Mouse (Mus musculus) fat pad, adult 2 months (tissue): Measurements from ENCODE around the gene Gtpbp8.

ENCODE experiments used
- DNase-seq: peaks from one replicate; pipeline ENCODE4 v3.0.0-alpha.2; 2011; ENCODE audit warnings: low read depth, low spot score; ENCODE audit errors: extremely low read depth

Gene Gtpbp8

DNA sequence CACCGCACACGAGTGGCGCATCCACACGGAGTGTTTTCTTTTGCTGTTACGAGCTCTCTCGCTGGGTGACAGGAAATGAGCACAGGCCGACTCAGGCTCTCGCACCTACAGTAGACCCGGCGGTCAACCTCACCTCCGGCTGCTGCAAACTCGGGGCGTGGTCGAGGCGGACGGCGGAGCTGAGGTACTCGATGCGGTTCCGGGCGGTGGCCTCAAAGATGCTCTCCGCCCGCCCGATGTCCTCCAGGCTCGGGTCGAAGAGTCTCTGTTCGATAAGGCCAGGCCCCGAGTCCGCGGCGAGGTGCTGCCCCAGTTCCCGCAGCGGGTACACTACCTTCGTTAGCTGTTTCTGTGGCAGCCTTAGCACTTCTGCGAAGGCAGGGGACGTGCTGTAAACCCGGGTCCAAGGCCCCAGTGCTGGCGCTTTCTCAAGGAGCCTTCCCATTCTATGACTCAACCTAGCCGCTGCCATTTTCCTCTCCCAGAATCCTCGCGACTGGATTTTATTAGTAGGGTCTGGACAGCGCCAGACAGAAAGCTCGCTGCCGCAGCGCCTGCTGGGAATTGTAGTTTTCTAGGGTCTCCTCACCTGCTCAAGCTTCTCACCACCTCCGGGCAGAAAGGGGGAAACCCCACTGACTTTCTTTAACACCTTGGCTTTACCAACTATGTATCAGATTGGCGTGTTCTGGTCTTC lies at the start of gene Gtpbp8:
Gtpbp8 (minus strand) TSS at position 498 of the 697 bp plus-strand sequence.
- no peak for DNase-seq

GRCm38 (mm10) chr16:44794416-44794815 lies 48.3 kb upstream of the Gtpbp8 start:
- DNase-seq: no peak

- DNase-seq: no peak
These were observed 40.8 kb upstream of the Gtpbp8 start for GRCm38 (mm10) chr16:44786934-44787333.

GRCm38 (mm10) chr16:44780751-44781150 lies 34.6 kb upstream of the Gtpbp8 start:
- no peak for DNase-seq

- no peak for DNase-seq
These were observed 33.3 kb upstream of the Gtpbp8 start for GRCm38 (mm10) chr16:44779494-44779893.

- no peak for DNase-seq
These were observed 32.5 kb upstream of the Gtpbp8 start for GRCm38 (mm10) chr16:44778538-44779147.

DNA sequence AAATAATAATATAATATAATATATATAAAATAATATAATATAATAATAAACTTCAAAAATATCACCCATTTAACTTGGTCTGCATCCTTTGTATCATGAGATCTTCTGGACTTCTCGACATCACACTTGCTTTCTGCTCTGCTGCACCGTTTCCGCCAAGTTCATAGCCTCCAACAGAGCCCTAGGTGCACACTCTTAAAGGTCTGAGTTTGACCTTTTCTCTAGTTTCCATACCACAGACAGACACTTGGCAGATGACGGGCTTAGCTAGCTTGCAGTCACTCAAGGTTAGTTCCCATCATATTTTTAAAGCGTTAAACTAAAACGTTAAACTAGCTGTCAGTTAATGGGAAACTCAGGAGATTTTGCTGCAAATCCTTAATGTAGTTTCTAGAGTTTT lies 28.0 kb upstream of the Gtpbp8 start:
- DNase-seq: no peak

DNA sequence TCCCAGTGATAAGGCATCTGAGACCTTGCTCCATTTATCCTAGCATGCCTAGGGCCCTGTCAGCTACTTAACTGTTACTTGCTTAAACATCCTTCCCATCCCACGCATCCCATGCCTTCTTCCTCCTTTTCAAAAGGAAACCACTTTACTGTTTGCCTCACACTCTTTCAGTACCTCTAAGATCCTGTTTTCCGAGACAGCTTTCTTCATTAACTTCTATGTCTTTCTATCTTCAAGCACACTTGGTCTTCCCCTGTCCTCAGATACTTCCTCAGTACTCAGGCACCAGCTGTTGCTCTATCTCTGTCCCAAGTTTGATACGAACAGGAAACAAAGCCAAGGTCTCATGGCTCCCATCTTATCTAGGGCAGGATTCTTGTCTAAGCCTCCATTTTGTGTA lies 27.5 kb upstream of the Gtpbp8 start:
- DNase-seq: no peak

DNA sequence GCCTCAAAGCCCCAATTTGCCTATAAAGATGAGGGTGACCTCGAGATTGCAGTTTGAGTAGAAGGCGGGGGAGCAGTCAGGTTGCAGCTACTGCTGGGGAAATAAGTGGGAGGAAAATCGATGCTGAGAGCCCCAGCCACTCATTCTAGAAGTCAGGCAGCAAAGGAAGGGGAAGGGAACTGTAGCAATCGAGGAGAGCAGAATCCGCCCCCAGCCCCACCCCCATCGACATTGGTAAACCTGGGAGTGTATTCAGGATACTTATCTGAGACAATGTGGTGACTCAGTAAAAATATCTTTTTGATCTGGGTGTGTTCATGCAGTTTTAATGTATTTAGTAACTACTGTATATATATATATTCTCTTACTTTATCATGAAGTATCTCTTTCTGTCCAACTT lies 26.4 kb upstream of the Gtpbp8 start:
- no peak for DNase-seq

GRCm38 (mm10) chr16:44767967-44768366 lies 21.8 kb upstream of the Gtpbp8 start:
- DNase-seq: no peak

- DNase-seq: no peak
These were observed 21.3 kb upstream of the Gtpbp8 start for GRCm38 (mm10) chr16:44767506-44767905.

GRCm38 (mm10) chr16:44766320-44766892 lies 20.2 kb upstream of the Gtpbp8 start:
- DNase-seq: no peak

GRCm38 (mm10) chr16:44765555-44766319 lies 19.6 kb upstream of the Gtpbp8 start, which contains the start of gene Cd200r1:
Gene Cd200r1 (plus strand): TSS chr16:44765736.
- no peak for DNase-seq

- DNase-seq: no peak
These were observed 15.6 kb upstream of the Gtpbp8 start for GRCm38 (mm10) chr16:44761811-44762210.

DNA sequence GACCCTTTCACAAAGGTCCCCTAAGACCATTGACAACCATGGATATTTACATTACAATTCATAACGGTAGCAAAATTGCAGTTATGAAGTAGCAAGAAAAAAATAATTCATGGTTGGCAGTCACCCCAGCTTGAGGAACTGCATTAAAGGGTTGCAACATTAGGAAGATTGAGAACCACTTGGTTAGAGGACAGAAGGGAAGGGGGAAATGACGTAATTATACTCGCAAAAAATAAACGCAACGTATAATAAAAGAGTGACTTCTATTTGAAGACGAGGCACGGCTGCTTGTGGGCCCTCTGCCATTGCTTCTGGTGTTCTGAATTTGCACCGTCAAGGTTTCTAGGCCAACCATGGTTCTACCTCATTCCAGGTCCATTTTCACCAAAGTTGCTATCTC lies 11.5 kb upstream of the Gtpbp8 start:
- DNase-seq: no peak

DNA sequence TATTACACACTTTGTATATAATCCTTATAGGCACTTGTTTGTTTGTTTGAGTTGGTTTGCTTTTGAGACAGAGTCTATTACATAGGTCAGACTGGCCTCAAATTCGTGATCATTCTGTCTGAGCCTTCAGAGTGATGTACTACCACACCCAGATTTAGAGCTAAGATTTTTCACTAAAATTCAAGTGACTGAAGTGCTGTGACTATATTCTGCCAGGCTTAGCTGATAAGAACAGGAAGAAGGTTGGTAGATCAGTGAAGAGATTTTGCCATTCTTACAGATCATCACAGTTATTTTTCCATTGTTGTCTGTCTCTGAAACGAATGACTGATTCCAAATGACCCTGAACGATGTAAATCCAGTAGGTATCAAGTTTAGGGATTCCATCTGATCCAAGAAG lies 1.8 kb upstream of the Gtpbp8 start:
- no peak for DNase-seq

DNA sequence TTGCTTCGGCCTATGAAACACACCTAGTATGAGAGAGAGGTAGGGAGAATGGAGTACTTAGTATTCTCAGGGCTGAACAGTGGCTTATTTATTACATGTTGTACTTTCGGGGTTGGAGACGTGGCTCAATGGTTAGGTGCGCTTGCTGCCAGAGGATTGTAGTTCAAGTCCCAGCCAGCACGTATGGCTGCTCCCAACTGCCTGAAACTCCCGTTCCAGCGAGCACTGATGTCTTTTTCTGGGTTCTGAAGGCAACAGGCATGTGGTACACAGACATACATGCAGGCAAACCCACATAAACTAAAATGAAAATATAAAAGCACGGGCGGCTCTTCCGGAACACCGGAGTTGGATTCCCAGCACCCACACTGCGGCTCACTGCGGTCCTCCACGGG lies 695 bp downstream of the Gtpbp8 start:
- no peak for DNase-seq

DNA sequence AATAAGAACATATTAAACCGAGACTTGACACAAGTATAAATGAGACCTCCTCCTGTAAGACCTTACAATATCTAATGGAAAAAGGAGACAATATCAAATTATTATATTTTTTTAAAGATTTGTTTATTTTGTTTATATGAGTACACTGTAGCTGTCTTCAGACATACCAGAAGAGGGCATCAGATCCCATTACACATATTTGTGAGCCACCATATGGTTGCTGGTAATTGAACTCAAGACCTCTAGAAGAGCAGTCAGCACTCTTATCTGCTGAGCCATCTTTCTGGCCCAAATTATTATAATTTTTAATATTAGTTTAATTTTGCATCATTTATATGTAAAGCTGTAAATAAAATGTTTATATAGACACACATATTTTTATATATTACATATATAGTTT lies 3.4 kb downstream of the Gtpbp8 start:
- no peak for DNase-seq

DNA sequence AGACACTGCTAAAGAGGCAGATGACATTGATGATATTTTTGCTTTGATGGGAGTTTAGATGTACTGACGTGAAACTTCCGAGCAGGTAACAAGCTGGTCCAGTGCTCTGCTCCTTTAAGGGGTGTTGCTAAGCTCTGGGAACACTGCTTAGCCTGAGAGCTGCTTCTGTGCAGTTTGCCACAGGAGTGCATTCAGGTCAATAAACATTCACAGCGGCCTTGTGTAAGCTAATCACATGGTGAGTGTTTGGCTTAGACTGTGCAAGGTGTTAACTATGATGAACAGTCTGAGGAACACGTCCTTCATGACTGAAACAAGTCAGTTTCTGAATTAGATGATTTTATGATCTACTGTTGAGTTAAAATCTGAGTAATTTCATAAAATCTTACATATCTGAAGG lies 10.0 kb downstream of the Gtpbp8 start:
- no peak for DNase-seq

GRCm38 (mm10) chr16:44735676-44736075 lies 10.5 kb downstream of the Gtpbp8 start:
- DNase-seq: no peak

DNA sequence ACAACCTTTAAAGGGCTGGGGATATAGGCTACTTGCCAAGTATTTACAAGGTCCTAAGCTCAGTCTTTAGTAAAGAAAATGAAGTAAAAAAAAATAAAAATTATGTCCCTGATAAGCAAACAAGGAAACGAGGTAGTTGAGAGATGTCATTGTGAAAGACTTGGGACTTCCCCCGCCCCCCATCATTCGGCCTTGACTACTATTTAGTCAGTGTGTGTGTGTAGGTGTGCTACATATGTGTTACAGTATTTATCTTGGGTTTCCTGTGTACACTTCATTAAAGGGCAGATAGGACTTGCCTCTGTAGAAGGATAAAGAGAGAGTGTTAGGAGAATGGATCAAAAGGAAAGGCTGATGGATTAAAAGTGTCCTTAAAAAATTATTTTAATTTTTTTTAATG lies 12.1 kb downstream of the Gtpbp8 start:
- DNase-seq: no peak

DNA sequence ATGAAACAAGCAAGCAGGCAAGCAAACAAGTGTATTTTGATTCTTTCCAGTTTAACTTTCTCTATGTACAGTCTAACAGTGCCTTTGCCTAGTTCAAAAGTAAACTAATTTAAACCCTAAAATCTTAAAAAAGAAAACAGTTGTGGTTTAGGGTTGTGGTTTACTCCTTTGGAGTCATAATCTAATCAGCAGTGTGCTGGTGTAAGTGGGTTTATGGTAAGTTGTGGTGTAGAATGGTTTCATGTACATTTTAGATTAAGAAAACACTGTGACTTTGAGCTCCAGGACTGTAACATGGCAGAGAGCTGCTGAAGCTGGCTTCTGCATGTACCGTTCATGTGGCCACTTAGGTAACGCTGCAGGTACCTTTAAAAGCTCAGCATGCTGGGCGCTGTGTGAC lies 18.6 kb downstream of the Gtpbp8 start:
- DNase-seq: no peak
